Mouse (Mus musculus) brain, embryonic 14.5 days (tissue): ENCODE measurements around the gene Macrod2.

Experiments used
- CTCF ChIP-seq: fragments of 200-500 bp; IDR thresholded peaks from 2 replicates; pipeline ENCODE4 v1.5.1; 2012; ENCODE audit warnings: inconsistent platforms, mild to moderate bottlenecking, moderate library complexity, borderline replicate concordance; ENCODE audit not compliant: insufficient read depth, insufficient read length; ENCODE audit errors: extremely low read depth
- POLR2A ChIP-seq: fragments of 200-500 bp; IDR thresholded peaks from 2 replicates; pipeline ENCODE4 v1.6.1; 2012; ENCODE audit warnings: mild to moderate bottlenecking, inconsistent platforms, borderline replicate concordance; ENCODE audit not compliant: poor library complexity, insufficient read depth, insufficient read length, severe bottlenecking; ENCODE audit errors: extremely low read depth

- no peak for TF ChIP-seq CTCF
- no peak for TF ChIP-seq POLR2A
These were observed 1439.2 kb downstream of the Macrod2 start for GRCm38 (mm10) chr2:141834156-141834782.
